Comparison of ENCODE assay signal across 8 mouse cellular contexts in the genomic region with DNA sequence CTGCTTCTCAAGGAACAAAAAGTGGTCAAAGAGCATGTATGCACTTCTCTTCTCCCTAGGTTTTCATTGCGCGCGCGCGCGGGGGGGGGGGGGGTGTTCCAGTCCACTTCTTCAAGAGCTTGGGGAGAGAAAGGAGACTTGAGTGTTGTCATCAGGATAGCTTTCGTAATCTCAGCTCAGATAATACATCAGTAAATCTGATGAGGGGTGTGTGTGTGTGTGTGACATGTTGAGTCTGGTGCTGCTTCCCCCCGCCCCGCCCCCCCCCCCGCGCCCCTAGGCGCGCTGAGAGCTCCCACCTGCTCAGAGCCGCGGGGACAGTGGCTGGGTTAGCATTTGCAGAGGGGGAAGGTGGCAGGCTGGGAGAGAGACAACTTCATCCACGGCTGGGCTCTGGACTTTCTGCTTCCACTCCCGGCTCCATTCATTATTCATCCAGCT. TPM values are rescaled to one million over a fixed set of nuclear protein-coding genes. Genes with fewer than 3 reads are reported as not detected.
DNase-seq lines count a peak whose midpoint lies in the region; ATAC-seq and TF ChIP-seq lines count a peak whose summit lies in the region.

No protein-coding gene starts in this region.

- TF ChIP-seq EP300 in liver, embryonic 14.5 days (IDR thresholded peaks at IDR 0.05; ENCODE audit: low read depth) = no peak
- TF ChIP-seq EP300 in stomach, postnatal 0 days (optimal IDR thresholded peaks at IDR 0.05) = no peak

- H3K9me3 ChIP-seq in lung, embryonic 15.5 days = no peaks in the 10 kb centered on the region
- no peaks in the 10 kb centered on the region for H3K9me3 ChIP-seq in forebrain, postnatal 0 days (ENCODE audit: low read length)
- no peaks in the 10 kb centered on the region for H3K9me3 ChIP-seq in liver, embryonic 14.5 days (ENCODE audit: control insufficient read depth, low read length)
- no peaks in the 10 kb centered on the region for H3K9me3 ChIP-seq in stomach, postnatal 0 days (ENCODE audit: control insufficient read depth, low read length)

- 2% methylated on average over 11 of the region's 17 CpGs for WGBS in lung, embryonic 15.5 days
- WGBS in forebrain, postnatal 0 days = 2% methylated on average over 13 of the region's 17 CpGs
- WGBS in liver, embryonic 14.5 days (ENCODE audit: insufficient replicate concordance) = 3% methylated on average over 6 of the region's 17 CpGs
- WGBS in stomach, postnatal 0 days = 1% methylated on average over 6 of the region's 17 CpGs

- no peak for TF ChIP-seq CTCF in forebrain, postnatal 0 days (IDR thresholded peaks at IDR 0.05; ENCODE audit: low read depth)
- no peak for TF ChIP-seq CTCF in liver, embryonic 14.5 days (IDR thresholded peaks at IDR 0.05; ENCODE audit: low read depth)
- no peak for TF ChIP-seq CTCF in stomach, postnatal 0 days (IDR thresholded peaks at IDR 0.05; ENCODE audit: low read depth)

- peaks cover 28% of the 10 kb centered on the region for H3K4me1 ChIP-seq in lung, embryonic 15.5 days
- H3K4me1 ChIP-seq in forebrain, postnatal 0 days (ENCODE audit: insufficient read depth) = 0 out of 2 replicates have a peak, but pooled peaks cover 9% of the 10 kb centered on the region
- H3K4me1 ChIP-seq in liver, embryonic 14.5 days (replicated peaks; ENCODE audit: control insufficient read depth in 2 of 2, insufficient read depth in 2 of 2, low read length in 1 of 2) = no peaks in the 10 kb centered on the region
- H3K4me1 ChIP-seq in stomach, postnatal 0 days (replicated peaks; ENCODE audit: control insufficient read depth, insufficient read depth) = no peaks in the 10 kb centered on the region

- no peaks in the 10 kb centered on the region for H3K36me3 ChIP-seq in lung, embryonic 15.5 days
- no peaks in the 10 kb centered on the region for H3K36me3 ChIP-seq in forebrain, postnatal 0 days (ENCODE audit: insufficient read depth)
- H3K36me3 ChIP-seq in liver, embryonic 14.5 days (replicated peaks; ENCODE audit: control insufficient read depth, insufficient read depth, low read depth) = no peaks in the 10 kb centered on the region
- H3K36me3 ChIP-seq in stomach, postnatal 0 days (ENCODE audit: control insufficient read depth, insufficient read depth, low read length) = no peaks in the 10 kb centered on the region

- H3K4me3 ChIP-seq in lung, embryonic 15.5 days = peak overlapping the region; percentile 70
- peak overlapping the region; percentile 67 for H3K4me3 ChIP-seq in forebrain, postnatal 0 days (ENCODE audit: low read depth, low read length)
- H3K4me3 ChIP-seq in liver, embryonic 14.5 days (ENCODE audit: insufficient read depth in 1 of 2, low read depth in 2 of 2, low read length in 2 of 2) = peak overlapping the region; percentile 2 to 40; a peak in 3 of 4 replicates
- H3K4me3 ChIP-seq in stomach, postnatal 0 days (ENCODE audit: low read depth, low read length) = peak overlapping the region; percentile 63

- peak overlapping the region; percentile 95 for H3K4me2 ChIP-seq in lung, embryonic 15.5 days
- peak overlapping the region; percentile 99 for H3K4me2 ChIP-seq in forebrain, postnatal 0 days (ENCODE audit: low read depth)
- peak overlapping the region; percentile 50 for H3K4me2 ChIP-seq in liver, embryonic 14.5 days (ENCODE audit: low read depth)
- peak overlapping the region; percentile 96 for H3K4me2 ChIP-seq in stomach, postnatal 0 days (replicated peaks; ENCODE audit: low read depth)

- H3K27me3 ChIP-seq in lung, embryonic 15.5 days = no peaks in the 10 kb centered on the region; the same call in 1 of the 2 replicates
- no peaks in the 10 kb centered on the region for H3K27me3 ChIP-seq in forebrain, postnatal 0 days (ENCODE audit: insufficient read depth, low read length)
- H3K27me3 ChIP-seq in liver, embryonic 14.5 days (ENCODE audit: control insufficient read depth, insufficient read depth, low read length) = peaks cover 31% of the 10 kb centered on the region
- H3K27me3 ChIP-seq in stomach, postnatal 0 days (ENCODE audit: control insufficient read depth, insufficient read depth, low read length) = no peaks in the 10 kb centered on the region

- H3K9ac ChIP-seq in lung, embryonic 15.5 days = peak overlapping the region; percentile 65; the same call in 1 of the 2 replicates
- peak overlapping the region; percentile 44; the same call in 1 of the 2 replicates for H3K9ac ChIP-seq in forebrain, postnatal 0 days
- no peak overlapping the region for H3K9ac ChIP-seq in liver, embryonic 14.5 days (replicated peaks)
- H3K9ac ChIP-seq in stomach, postnatal 0 days (ENCODE audit: low read length) = peak overlapping the region; percentile 64

- no peak for DNase-seq in lung, postnatal 14 days
- DNase-seq in forebrain, postnatal 0 days = no peak
- no peak for DNase-seq in liver, embryonic 14.5 days (ENCODE audit: low read depth in 3 of 3, low spot score in 3 of 3)
- DNase-seq in stomach, postnatal 0 days (ENCODE audit: low spot score) = peak; percentile 65
- no peak for DNase-seq in testis, postnatal 10 days (ENCODE audit: low spot score)
- no peak for DNase-seq in frontal cortex, postnatal 25 days (ENCODE audit: low spot score in 2 of 2)
- no peak for DNase-seq in frontal cortex, postnatal 10 days (ENCODE audit: low spot score in 2 of 2)

- ATAC-seq in lung, embryonic 15.5 days (ENCODE audit: borderline replicate concordance, extremely low read depth, low FRiP score, low TSS enrichment) = peak; percentile 36
- no peak for ATAC-seq in forebrain, postnatal 0 days
- no peak for ATAC-seq in liver, embryonic 14.5 days (ENCODE audit: insufficient read depth)
- ATAC-seq in stomach, postnatal 0 days (ENCODE audit: low FRiP score, low TSS enrichment) = peak; percentile 25; the same call in 1 of the 2 replicates

- peak overlapping the region; percentile 85 for H3K27ac ChIP-seq in lung, embryonic 15.5 days
- no peak overlapping the region for H3K27ac ChIP-seq in forebrain, postnatal 0 days (ENCODE audit: low read depth, low read length)
- H3K27ac ChIP-seq in liver, embryonic 14.5 days = no peak overlapping the region
- H3K27ac ChIP-seq in stomach, postnatal 0 days (replicated peaks) = no peak overlapping the region

RNA-seq across cellular contexts. Expression of gene Fras1, which starts 1.7 kb away (rescaled TPM):
- 18.2 and 26.3 TPM in 2 replicates for polyA plus RNA-seq in lung, embryonic 15.5 days (2015; fragmentation: Nextera tagmentation; extraction: Ambion mirVana)
- 4.8 and 6.2 TPM in 2 replicates for total RNA-seq in forebrain, postnatal 0 days (2014; rRNA removed)
- 1.0 and 2.2 TPM in 2 replicates for polyA plus RNA-seq in forebrain, postnatal 0 days (2015; fragmentation: Nextera tagmentation; extraction: Ambion mirVana)
- 0.41 and 0.46 TPM in 2 replicates for polyA plus RNA-seq in liver, embryonic 14.5 days (2012; rRNA removed)
- 1.1 TPM in 2 replicates for polyA plus RNA-seq in liver, embryonic 14.5 days (2014; fragmentation: Nextera tagmentation; extraction: Ambion mirVana)
- polyA plus RNA-seq in stomach, postnatal 0 days (2015; fragmentation: Nextera tagmentation; extraction: Ambion mirVana) = 3.4 and 3.6 TPM in 2 replicates

Comparison
In these comparisons a context has a peak if more than half of its experiments do, and no peak if none do; other contexts are left out.
1. ATAC-seq: peak in lung, embryonic 15.5 days (single experiment) and stomach, postnatal 0 days (single experiment); none in forebrain, postnatal 0 days (single experiment) and liver, embryonic 14.5 days (single experiment).
2. Peak in every context shown above with its lines, with median percentiles within 50 percentile points of each other: H3K4me2 ChIP-seq and H3K4me3 ChIP-seq.